Mouse (Mus musculus) lung, postnatal 25 days (tissue): ENCODE measurements at regions not wholly inside any gene's neighbourhood (a gene's known extent, or its start where the extent isn't known, plus 50 kb on each side); places are given as distances from the start of the nearest gene placed in this dataset.

ENCODE experiments used
- DNase-seq: peaks from one replicate; pipeline ENCODE4 v3.0.0; 2022; ENCODE audit warnings: low spot score

DNA sequence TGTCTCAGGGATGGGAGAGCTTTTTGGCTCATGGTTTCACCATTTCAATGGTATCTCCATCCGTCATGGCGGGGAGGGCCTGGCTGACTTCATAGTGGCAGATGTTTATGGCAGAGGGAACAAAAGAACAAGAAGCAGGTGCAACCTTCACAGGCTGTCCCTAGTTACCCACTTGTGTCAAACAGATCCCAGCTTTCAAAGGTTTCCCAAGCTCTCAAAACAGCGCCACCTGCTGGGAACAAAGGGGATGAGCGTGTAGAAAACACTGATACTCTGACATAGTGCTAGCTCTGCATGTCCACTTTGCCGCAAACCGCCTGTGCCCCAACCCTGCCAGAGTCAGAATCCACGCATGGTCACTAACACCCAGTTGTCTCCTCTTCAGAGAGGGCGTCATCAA is 69.5 kb downstream of the Cryba4 start:
- no peak for DNase-seq

DNA sequence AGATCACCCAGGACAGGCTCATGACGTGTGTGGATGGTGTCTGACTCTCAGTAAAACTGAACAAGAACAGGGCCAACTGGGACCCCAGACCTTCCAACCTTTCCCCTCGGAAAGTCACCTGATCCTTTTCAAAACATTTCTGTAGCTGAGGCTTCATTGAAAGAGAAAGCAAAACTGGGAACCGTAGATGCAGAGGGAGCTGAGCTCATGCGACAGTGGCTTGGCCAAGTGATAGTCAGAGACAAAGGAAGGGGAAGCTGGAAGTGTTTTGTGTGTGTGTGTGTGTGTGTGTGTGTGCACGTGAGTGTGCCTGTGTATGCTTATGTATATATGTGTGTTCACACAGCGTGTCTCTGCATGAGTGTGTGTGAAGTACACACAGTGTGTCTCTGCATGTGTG is 56.7 kb downstream of the Cryba4 start:
- no peak for DNase-seq
